Mouse (Mus musculus) left cerebral cortex, postnatal 25 days (tissue): Measurements from ENCODE around the gene Olfr881. TPM values are rescaled to one million over a fixed set of nuclear protein-coding genes. Genes with fewer than 3 reads are reported as not detected.

ENCODE experiments used
- DNase-seq, 2 experiments: peaks; one replicate each; pipeline ENCODE4 v3.0.0; 2022; ENCODE audit warnings: low spot score in 2 of 2, mixed read lengths in 1 of 2
- intact Hi-C: fragments of 180-260 bp; cut with DNase I; formaldehyde crosslinking; loops from one replicate; pipeline ENCODE4 v1.15.1; 2025
- total RNA-seq, 2 experiments: library from RNA; stranded (reverse); gene quantifications; 2 replicates each; pipeline ENCODE4 v1.2.3; 2021

The Olfr881 gene
- total RNA-seq, result not detected

- intact Hi-C loops, result no loop called here
- DNase-seq, result no peak
Observed at GRCm38 (mm10) chr9:37991525-37991924, at the start of gene Olfr881. TSS of gene Olfr881 (plus strand) at chr9:37991825.

GRCm38 (mm10) chr9:37998581-37999204 lies 7.1 kb downstream of the Olfr881 start:
- intact Hi-C loops, result no loop called here
- DNase-seq, result no peak

- DNase-seq, result no peak
- intact Hi-C loops, result no loop called here
Observed at GRCm38 (mm10) chr9:38000021-38000420, 8.4 kb downstream of the Olfr881 start.

GRCm38 (mm10) chr9:38025508-38025907 lies 33.9 kb downstream of the Olfr881 start, which contains the start of gene Olfr883:
TSS of gene Olfr883 (plus strand) at chr9:38025808.
- intact Hi-C loops, result no loop called here

More at GRCm38 (mm10) chr9:38025508-38025907, 33.9 kb downstream of the Olfr881 start, which contains the start of gene Olfr883:
- DNase-seq, result no peak

Other genes with a start within 250 kb of the Olfr881 start
- not detected for gene Olfr874, start 246.7 kb upstream of the Olfr881 start, total RNA-seq
- gene Olfr875, start 220.0 kb upstream of the Olfr881 start, total RNA-seq, result not detected
- gene Olfr876, start 188.8 kb upstream of the Olfr881 start, total RNA-seq, result not detected
- under 1 TPM in 1 of 2 experiments, not detected in 1; 0.16 TPM for gene Olfr877, start 137.6 kb upstream of the Olfr881 start, total RNA-seq
- not detected for gene Olfr145, start 95.1 kb upstream of the Olfr881 start, total RNA-seq
- gene Olfr878, start 74.0 kb upstream of the Olfr881 start, total RNA-seq, result under 1 TPM in 1 of 2 experiments, not detected in 1; 0.16 TPM
- not detected for gene Olfr883, start 34.0 kb downstream of the Olfr881 start, total RNA-seq
- gene Olfr884, start 54.7 kb downstream of the Olfr881 start, total RNA-seq, result not detected
- gene Olfr885, start 69.5 kb downstream of the Olfr881 start, total RNA-seq, result not detected
- not detected for gene Olfr887, start 92.2 kb downstream of the Olfr881 start, total RNA-seq
- not detected for gene Olfr888, start 116.3 kb downstream of the Olfr881 start, total RNA-seq
- gene Olfr889, start 123.4 kb downstream of the Olfr881 start, total RNA-seq, result not detected
- gene Olfr890, start 150.7 kb downstream of the Olfr881 start, total RNA-seq, result not detected
- not detected for gene Olfr891, start 189.0 kb downstream of the Olfr881 start, total RNA-seq
- gene Olfr893, start 216.5 kb downstream of the Olfr881 start, total RNA-seq, result not detected
- gene Olfr894, start 226.2 kb downstream of the Olfr881 start, total RNA-seq, result not detected